Mouse (Mus musculus) layer of hippocampus, postnatal 25 days (tissue): ENCODE measurements at regions not wholly inside any gene's neighbourhood (a gene's known extent, or its start where the extent isn't known, plus 50 kb on each side); places are given as distances from the start of the nearest gene placed in this dataset.

Experiments used
- DNase-seq, 2 experiments: peaks; one replicate each; pipeline ENCODE4 v3.0.0; 2022; ENCODE audit warnings: mixed read lengths in 2 of 2, low spot score in 1 of 2; ENCODE audit errors: extremely low spot score in 1 of 2

DNA sequence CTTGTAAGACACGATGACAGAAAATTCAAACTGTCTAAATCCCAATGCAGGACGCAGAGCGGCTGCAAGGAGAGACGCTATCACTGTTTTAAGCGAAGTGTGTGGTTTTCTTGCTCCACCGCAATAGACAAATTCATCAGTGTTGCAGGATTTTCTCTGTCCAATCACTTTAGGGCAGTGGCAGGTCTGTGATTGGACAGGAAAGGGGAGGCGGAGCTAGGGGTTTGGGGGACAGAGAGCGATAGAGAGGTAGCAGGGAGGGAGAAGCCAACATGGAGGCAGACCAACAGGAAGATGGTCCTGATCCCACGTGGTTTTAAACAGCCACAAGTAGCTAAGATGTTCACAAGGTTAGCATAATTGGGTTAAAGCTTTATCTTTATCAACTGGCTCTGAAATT, 209.7 kb upstream of the Runx1 start:
- no peak for DNase-seq

DNA sequence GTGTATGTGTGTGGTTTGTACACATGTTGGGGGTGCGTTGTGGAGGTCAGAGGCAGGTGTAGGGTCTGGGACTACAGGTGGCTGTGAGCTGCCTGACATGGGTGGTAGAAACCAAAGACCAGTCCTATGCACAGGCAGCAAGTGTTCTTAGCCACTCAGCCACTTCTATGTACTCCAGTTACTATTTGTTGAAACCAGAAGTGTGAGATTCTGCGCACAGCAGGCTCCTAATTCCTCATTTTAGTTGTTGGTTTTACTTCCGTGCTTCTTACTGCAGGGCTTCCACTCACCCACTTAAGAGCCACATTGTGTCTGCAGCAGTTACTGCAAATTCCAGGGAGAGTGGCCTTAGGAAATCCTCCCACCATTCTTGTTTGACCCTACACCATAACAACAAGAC, 208.0 kb upstream of the Runx1 start:
- DNase-seq, result no peak

DNA sequence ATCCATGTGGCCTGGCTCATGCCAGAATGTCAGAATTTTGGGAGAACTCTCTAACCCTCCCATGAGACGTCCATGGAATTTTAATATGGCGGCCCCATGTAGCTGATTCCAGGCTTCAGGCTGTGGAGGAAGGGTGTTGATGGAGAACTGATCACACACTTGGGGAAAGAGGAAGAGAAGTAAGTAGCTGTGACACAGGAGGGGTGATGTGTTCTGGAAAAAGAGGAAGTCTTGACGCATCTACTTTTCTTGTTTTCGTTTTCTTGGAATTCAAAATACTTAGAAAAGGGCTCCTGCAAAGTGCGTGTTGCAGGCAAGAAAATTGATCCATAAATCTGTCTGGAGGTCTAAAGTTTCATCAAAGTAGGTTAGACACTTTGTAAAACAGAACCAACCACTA, 205.7 kb upstream of the Runx1 start:
- no peak for DNase-seq

DNA sequence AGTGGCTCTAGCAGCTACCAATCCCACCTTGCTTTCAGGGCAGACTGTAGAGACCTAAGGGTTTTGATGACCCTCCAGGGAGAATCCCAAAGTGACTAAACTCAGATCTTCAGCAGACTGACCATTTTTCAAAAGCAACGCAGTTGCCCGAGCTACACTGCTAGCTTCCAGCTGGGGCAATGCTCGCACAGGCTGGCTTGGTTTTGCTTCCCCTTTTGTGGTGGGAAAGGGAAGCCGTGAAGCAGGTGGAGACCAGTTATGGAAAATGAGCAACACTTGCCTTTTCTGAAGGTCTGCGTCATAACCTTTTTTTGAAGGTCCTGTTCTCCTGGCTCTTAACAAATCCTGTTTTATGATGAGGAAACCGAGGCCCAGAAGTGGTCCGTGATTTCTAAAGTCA, 202.7 kb upstream of the Runx1 start:
- no peak for DNase-seq

DNA sequence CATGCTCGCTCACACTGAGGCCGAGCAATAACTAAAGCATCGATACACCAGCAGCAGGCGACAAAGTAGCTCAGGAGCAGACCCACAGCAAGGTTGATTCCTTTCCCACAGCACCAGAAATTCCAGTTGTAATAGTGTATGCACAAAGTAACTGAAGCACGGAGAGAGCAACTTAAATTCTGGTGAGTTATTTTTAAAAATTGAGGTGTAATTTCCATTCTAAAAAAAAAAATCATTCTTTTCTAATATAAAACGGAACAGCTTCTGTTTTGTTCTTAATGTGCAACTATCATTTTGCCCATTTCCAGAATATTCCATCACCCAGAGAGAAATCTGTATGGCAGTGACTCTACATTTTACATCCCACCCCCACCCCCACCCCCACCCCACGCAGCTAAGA, 202.1 kb upstream of the Runx1 start:
- no peak for DNase-seq

DNA sequence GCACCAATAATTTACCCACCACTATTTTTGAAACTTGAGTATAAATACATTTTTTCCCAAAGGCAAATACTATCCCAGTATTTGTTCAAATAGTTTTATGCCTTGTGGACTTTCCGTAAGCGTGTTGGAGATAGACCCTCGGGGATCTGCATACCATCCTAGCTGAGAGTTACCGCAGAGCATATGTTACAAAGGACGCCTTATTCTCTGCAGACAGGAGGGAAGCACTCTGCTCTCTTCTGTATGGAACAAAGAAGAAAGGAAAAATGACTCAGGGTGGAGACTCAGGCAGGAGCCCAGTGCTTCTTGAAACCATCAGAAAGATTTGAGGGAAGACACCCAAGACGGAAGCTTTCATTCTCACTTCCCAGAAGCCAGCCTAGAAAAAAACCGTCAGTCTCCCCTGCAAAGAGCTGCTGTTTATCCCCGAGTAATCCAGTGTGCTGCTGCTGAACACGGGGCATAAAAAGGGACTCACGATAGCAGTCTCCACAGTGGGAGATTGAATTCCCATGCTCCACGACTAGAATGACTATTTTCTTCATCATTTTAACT, 200.2 kb upstream of the Runx1 start:
- DNase-seq, result no peak

DNA sequence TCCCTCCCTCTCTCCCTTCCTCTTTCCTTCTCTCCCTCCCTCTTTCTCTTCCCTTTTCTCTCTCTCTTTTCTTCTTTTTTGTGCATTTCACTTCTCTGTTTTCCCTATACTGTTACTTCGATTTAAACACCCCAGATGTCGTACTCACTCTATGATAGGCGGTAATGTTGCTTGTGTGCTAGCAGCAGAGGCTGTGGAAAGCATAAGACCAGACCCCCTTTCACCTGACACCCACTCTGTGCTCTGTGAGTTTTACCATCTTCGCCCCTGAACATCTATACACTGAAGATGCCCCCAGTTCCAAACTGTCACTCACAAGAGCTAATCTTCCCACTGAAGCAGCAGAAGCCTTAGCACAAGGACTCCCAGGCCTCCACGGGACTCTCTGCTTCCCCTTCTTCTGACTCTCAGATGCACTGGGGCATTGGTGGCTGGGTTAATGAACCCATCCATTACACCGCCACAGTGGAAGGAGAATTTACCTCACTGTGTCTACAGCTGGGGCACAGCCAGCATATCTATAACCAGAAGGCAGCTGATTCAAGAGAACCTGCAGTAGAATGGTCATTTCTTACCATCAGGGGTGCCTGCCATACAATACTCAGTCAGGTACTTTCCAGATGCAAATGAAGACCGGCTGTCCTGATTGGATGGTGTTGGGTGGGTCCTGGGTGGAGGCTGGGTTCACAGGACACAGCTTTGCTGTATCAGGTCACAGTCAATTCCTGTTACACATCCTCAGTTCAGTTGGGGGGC, 194.0 kb upstream of the Runx1 start:
- DNase-seq, result no peak

DNA sequence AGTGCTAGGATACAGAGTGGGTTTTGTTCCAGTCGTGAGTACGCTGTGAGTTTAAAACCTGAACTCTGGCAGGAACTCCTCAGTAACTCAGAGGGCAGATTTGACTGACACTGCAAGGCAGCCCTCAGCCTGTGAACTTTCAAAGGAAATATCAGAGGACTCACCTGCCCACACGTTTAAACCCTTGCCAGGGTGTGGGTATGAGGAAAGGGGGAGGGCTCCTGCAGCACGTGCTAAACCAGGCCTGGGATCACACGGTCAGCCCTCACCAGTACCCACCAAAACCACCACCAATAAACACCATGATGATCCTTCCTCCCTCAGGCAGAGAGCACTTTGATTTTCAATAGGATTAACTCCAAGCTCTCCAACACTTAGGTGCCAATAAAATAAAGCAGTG, 192.8 kb upstream of the Runx1 start:
- no peak for DNase-seq

DNA sequence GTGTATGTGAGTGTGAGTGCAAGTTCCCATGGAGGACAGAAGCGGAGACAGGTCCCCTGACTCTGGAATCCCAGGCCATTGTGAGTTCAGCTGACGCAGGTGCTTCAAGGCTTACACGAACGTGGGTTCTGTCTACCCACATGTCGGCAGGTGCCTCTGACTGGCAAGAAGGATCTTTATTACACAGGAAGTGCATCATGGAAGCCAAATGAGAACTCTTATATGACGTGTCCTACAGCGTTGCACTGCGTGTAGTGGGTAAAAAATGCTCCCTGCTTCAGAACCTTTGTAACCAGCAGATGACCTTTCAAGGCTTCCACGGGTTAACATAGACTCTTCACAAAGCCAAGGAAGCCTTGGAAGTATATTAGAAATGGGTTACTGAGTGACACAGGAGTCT, 191.1 kb upstream of the Runx1 start:
- DNase-seq, result no peak

DNA sequence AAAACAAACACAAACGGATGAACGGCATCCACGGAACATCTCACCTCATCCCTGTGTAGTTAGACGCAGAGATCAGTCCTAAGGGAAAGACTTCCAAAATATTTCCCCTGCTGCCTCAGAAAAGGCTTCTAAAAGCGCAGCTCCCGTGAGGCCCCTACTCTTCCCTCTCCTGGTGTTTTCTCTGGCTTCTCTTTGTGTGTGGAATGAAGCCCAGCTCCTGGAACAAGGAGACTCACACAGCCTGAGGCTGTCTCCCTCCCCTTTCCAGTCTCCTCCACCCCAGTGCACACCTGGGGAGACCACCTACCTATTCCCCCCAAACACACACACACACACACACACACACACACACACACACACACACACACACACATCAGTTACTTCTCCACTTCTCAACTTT, 189.7 kb upstream of the Runx1 start:
- DNase-seq, result no peak

DNA sequence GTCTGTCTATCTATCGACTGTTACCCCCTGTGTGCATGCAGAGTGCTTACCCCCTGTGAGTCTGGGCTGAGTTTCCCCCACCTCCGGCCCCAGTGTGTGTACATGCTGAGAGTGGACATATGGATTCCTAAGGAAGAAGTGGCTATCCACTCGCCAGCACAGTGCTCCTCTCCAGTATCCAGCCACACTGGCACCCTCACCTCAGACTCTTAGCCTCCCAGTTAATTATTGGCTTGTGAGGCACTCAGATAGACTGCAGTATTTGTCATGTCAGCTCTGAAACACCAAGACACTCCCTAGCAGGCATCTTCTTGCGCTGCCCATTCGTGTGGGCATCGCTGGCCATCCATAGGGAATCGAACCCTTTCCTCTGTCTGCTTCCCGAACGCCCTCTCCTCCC, 189.0 kb upstream of the Runx1 start:
- no peak for DNase-seq

DNA sequence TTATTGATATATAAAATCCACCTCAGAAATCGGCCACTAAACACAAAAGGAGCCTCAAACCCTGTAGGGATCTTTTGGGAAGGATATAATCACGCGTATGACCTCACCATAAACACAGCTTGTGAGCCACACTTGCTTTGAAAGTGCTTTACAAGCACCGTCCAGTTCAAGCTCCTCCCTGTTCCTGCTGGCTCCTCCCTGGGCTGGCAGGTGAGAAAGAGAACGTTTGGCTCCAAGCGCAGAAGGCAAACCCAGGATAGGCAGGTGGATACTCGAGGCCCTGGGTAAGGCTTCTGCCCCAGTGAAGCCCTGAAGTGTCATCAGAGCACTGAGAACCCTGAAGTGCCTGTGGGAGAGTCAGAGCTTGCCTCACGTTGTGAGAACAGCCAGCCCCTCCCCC, 187.9 kb upstream of the Runx1 start:
- no peak for DNase-seq

DNA sequence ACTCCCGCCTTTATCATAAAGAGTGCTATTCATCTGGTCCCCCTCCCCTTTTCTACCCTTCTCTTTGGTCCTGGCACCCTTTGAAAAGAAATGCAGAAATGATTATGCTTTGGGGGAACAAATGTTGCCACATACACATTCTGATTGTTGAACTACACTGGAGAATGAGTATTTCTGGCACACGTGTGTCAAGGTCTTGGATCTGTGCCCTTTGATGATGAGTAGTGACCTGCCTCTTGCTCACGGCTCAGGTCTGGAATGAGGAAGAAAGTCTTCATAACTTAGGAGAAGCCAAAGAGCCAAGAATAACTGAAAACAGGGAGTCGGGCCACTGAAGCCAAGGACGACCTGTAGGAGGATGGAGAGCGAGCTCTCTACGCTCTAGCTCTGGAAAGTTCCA, 187.3 kb upstream of the Runx1 start:
- no peak for DNase-seq

DNA sequence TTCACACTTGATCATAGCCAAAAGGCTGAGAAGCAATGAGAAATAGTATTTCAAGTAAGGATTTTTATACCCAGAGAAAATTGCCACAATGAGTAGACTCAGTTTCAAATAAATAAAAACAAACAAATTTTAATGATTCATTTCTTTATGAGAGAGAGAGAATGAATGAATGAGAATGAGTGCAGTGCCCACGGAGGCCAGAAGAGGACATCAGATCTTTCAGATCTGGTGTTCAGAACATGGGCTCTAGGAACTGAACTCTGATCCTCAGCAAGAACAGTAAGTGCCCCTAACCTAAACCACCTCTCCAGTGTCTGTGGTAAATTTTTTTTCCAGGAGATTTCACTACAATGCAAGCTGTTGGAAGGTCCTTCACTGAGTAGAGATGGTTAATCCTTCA, 185.5 kb upstream of the Runx1 start:
- no peak for DNase-seq

DNA sequence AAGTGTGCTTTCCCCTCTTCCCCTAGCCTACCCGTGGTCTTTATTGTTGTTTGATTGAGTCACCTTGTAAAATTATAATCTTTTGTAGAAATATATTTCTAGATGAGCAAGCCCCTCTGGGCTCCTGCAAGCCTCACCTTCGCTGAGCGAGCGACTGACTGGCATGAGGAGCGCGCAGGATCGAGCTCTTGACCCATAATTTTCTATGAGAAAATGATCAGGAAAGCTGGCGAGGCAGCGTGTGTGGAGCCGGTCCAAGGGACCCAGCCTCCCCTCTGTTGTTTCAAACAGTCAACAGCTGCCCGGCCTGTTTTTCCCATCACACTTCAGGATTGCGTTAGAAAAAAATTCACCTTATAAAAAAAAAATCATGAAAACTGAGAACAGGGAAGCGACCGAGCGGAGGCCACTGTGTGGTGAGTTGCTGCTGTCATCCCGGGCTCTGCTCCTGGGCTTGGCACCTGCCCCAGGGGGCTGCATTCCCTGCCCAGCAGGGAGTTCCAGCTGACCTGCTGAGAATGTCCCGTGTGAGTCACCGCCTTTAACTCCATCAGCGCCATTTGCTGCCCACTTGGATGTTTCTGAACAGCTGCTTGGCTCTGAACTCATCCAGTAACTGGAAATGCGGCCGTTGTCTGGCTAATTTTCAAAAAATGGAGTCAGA, 180.5 kb upstream of the Runx1 start:
- DNase-seq, result no peak

DNA sequence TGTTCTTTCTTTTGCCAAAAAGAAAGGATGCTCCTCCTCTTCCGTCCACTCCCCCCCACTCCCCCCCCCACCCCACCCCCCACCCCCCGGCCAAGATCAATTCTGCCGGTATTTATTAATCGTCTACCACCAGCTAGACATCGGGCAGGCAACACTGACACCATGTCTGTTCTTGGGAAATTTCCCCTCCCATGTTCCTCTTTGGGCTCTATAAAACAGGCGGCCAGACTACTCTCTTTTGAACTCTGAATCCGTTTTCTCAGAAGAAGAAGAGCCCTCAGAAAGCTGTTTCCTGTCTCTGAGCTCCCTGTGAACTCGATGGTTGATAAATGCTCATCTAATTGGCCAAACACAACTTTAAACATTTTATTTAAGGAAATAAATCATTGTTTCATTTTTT, 179.5 kb upstream of the Runx1 start:
- DNase-seq, result no peak

DNA sequence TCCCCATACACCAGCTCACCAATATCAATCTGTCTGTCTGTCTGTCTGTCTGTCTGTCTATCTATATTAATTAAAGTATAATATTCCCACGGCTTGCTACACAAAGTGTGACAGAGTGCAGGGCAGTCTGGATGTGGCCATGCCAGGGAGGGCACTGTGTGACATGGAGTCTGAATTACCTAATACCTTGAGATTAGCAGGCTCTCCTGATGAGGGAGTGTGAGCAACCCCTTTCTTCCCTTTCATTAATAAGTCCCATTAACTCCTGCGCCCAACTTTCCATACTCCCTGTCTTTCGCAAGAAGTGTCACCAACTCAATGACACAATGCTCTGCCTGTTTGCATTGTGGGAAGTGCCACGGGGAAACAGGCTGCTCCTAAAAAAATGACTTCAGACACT, 177.9 kb upstream of the Runx1 start:
- no peak for DNase-seq

DNA sequence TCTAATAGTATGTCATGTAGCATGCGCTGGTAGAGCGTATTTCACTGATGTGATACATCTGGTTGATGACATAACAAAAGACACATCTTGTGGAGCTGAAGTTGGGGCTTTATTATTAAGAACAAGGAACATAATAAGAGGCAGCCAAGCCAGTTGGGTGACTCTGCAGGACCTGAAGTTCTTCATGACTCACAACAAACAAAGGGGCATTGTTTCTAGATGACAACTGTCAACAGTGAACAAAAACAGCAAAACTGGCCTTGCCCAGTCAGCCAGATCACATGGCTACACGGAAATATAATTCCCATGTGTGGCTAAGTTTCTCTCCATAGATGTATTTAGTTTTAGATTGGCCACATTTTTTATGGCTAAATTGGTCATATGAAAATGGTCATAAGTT, 172.7 kb upstream of the Runx1 start:
- DNase-seq, result no peak

DNA sequence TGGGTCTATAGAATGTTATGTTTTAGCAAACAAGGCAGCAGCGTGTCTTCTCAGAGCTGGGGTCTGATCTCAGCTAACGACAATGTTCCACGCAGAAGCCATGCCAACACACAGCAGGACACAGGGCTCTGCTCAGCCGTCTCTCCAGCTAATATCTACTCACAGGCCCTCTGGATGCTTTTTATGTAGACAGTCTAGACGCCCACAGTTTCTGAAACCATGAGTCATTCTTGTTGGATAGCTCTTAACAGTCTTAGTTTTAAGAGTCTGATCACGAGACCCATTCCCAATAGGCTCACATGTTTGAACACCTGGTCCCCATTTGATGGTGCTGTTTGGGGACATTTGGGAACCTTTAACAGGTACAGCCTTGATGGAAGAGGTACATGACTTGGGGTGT, 171.7 kb upstream of the Runx1 start:
- no peak for DNase-seq

DNA sequence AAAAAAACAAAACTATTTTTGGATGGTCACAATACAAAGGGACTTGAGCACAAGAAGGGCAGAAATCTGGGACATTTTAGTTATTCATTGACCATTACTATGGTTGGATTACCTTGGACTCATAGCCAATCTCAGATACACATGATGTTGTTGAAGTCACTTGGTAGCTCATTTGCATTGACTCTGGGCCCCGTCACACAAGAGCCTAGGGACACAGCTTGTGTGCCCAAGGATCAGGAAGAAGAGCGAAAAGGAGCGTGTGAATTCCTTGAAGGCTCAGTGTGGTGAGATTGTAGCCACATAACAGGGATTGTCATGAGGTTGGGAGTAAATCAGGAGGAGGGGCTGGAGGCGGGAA, 170.0 kb upstream of the Runx1 start:
- DNase-seq, result no peak

DNA sequence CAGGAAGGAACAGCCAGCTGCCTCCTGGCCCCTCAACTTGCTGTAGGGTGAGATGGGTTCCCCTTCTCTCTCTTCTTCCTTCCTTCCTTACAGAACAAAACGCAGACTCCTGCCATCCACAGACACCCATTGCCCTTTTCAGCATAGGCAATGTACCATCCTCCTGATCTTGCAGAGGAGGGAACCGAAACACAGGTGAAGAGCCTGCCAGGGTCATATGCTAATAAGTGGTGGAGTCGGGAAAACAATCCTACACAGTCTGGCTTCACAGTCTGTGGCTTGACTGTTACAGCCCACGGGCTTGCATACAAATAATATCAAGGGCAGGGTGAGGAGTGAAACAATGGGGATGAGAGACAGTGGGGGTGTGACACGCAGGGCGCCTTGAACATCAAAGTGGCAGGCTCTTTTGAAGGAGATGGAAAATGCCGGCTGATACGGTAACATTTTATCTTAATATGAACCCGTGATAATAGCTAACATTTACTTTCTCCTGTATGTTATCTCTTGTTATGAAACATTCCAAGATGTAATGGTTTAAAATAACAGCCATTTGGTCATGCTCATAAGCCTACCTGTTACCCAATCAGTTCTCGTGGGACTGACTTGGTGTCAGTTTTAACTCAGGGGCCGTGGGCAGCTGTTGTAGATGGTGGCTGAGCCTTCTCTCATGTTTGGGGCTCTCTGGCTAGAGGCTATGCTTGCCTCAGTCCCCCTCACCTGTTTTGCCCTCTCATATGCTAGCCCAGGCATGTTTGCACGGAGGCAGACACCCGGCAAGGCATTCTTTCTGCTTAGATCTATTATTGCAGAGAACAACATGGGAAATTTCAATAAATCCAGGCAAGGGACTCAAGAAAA, 169.4 kb upstream of the Runx1 start:
- no peak for DNase-seq
